Comparison of ENCODE assay signal across 8 mouse cellular contexts in the genomic region with DNA sequence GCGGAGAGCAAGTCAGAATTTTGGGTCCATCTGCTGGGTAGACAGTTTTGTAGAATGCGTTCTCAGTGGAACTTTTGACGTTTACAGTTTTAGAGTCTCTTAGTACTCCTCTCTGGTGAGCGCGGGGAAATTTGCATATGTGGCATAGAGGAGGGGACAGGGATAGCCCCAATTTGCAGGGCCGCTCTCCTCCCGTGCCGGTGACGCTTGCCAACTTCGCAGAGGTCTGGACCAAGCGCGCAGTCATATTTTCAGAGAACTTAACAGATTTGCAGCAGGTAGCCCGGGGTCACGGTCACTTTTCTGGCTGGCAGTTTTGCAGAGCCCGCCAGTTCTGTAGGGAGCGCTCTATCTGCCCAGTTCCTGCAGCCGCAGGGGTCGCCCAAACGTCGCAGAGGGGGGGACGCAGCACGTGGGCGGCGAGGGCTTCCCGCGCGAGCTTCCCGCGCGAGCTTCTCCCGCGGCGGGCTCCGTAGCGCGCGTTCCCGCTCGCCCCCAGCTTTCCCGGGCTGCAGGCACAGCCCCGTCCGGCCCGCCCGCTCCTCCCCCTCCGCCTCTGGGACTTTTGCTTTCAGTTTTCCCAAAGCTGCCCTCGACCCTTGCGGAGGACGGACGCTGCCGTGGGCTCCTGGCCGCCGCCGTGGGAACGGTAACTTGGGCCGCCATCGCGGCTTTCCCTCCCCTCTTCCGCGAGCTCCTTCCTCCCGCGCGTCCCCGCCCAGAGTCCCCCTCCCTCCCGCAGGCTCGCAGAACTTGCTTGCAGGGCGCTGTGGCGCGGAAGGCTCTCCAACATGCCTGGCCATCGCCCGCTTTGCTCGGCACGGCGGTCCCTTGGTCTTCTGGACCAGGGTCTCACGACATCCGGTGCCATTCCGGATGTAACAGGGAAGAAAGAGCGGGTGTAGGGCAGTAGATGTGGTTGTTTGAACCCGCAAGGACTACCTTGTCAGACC. TPM values are rescaled to one million over a fixed set of nuclear protein-coding genes. Genes with fewer than 3 reads are reported as not detected.
DNase-seq lines count a peak whose midpoint lies in the region; ATAC-seq and TF ChIP-seq lines count a peak whose summit lies in the region.

A gene (plus strand): TSS at position 461 of the 953 bp plus-strand sequence.

- TF ChIP-seq POLR2A in myocyte (IDR thresholded peaks at IDR 0.05; ENCODE audit: insufficient read length, low read depth): peak; percentile 49

- H3K27me3 ChIP-seq in intestine, postnatal 0 days (replicated peaks; ENCODE audit: control insufficient read depth, insufficient read depth, low read length): no peaks in the 10 kb centered on the region
- no peaks in the 10 kb centered on the region; the same call in 1 of the 2 replicates for H3K27me3 ChIP-seq in liver, embryonic 11.5 days (replicated peaks; ENCODE audit: control insufficient read depth, insufficient read depth, low read length)
- no peaks in the 10 kb centered on the region for H3K27me3 ChIP-seq in myocyte (ENCODE audit: control insufficient read depth, insufficient read depth, insufficient read length)

- H3K4me2 ChIP-seq in intestine, postnatal 0 days (replicated peaks; ENCODE audit: low read depth): peak within 1 kb of the TSS; percentile 80
- H3K4me2 ChIP-seq in liver, embryonic 11.5 days: peak within 1 kb of the TSS; percentile 91
- peak within 1 kb of the TSS; percentile 77 for H3K4me2 ChIP-seq in myocyte (ENCODE audit: low read depth)

- no peak for TF ChIP-seq CTCF in intestine, postnatal 0 days (IDR thresholded peaks at IDR 0.05; ENCODE audit: low read depth)

- no peaks in the 10 kb centered on the region for H3K79me2 ChIP-seq in myocyte (ENCODE audit: control insufficient read depth, insufficient read depth)

- no peaks in the 10 kb centered on the region for H3K36me3 ChIP-seq in intestine, postnatal 0 days (ENCODE audit: control insufficient read depth, insufficient read depth)
- 0 out of 2 replicates have a peak, but pooled peaks cover 2% of the 10 kb centered on the region for H3K36me3 ChIP-seq in liver, embryonic 11.5 days (ENCODE audit: control insufficient read depth, insufficient read depth, low read length)
- no peaks in the 10 kb centered on the region for H3K36me3 ChIP-seq in myocyte (ENCODE audit: control insufficient read depth, insufficient read depth)

- no peak within 1 kb of the TSS for H3ac ChIP-seq in myocyte (ENCODE audit: control insufficient read depth, insufficient read length)

- H3K4me1 ChIP-seq in intestine, postnatal 0 days (replicated peaks; ENCODE audit: control insufficient read depth, insufficient read depth, low read length): 0 out of 2 replicates have a peak, but pooled peaks cover 11% of the 10 kb centered on the region
- H3K4me1 ChIP-seq in liver, embryonic 11.5 days (replicated peaks; ENCODE audit: control insufficient read depth, insufficient read depth, low read length): peaks cover 53% of the 10 kb centered on the region

- WGBS in intestine, postnatal 0 days: 1% methylated on average over 77 of the region's 78 CpGs
- WGBS in liver, embryonic 11.5 days: 1% methylated on average over 77 of the region's 78 CpGs

- peak within 1 kb of the TSS; percentile 66 for H3K4me3 ChIP-seq in intestine, postnatal 0 days (ENCODE audit: low read depth, low read length)
- peak within 1 kb of the TSS; percentile 63 for H3K4me3 ChIP-seq in liver, embryonic 11.5 days (ENCODE audit: low read depth, low read length)
- H3K4me3 ChIP-seq in myocyte: peak within 1 kb of the TSS; percentile 34

- H3K9ac ChIP-seq in intestine, postnatal 0 days (ENCODE audit: low read depth, low read length): peak within 1 kb of the TSS; percentile 72
- peak within 1 kb of the TSS; percentile 80 for H3K9ac ChIP-seq in liver, embryonic 11.5 days (ENCODE audit: low read depth, low read length)

- DNase-seq in left cerebral cortex, adult 18-20 months (ENCODE audit: low spot score in 2 of 2): peak; percentile 51 to 52
- DNase-seq in left cerebral cortex, adult 11 months (ENCODE audit: low spot score): no peak
- DNase-seq in embryo, embryonic 11.5 days (ENCODE audit: low read depth, low spot score): peak; percentile 41
- DNase-seq in liver, embryonic 11.5 days (ENCODE audit: low spot score): peak; percentile 80
- peak; percentile 75 to 88 for DNase-seq in spleen, postnatal 4 days (ENCODE audit: low spot score in 2 of 2)

- H3K9me3 ChIP-seq in intestine, postnatal 0 days (ENCODE audit: control insufficient read depth): no peaks in the 10 kb centered on the region
- H3K9me3 ChIP-seq in liver, embryonic 11.5 days (ENCODE audit: control insufficient read depth, low read length): no peaks in the 10 kb centered on the region

- ATAC-seq in granulocyte monocyte progenitor cell, adult 5-6 weeks (replicated peaks; ENCODE audit: poor library complexity, severe bottlenecking): peak; percentile 44
- peak; percentile 34 for ATAC-seq in intestine, postnatal 0 days
- ATAC-seq in liver, embryonic 11.5 days (replicated peaks; ENCODE audit: low FRiP score): peak; percentile 59

- peak within 1 kb of the TSS; percentile 96 for H3K27ac ChIP-seq in intestine, postnatal 0 days (ENCODE audit: low read depth, low read length)
- peak within 1 kb of the TSS; percentile 66 for H3K27ac ChIP-seq in liver, embryonic 11.5 days (ENCODE audit: low read depth, low read length)

TF ChIP-seq in myocyte, 11 proteins besides CTCF, POLR2A, EP300 and RAD21:
- TF ChIP-seq CEBPB (IDR thresholded peaks at IDR 0.05; ENCODE audit: insufficient read depth, poor library complexity, severe bottlenecking): no peak
- TF ChIP-seq E2F4 (IDR thresholded peaks at IDR 0.05; ENCODE audit: insufficient read depth): no peak
- no peak for TF ChIP-seq SRF (IDR thresholded peaks at IDR 0.05; ENCODE audit: control insufficient read depth, insufficient read length, low read depth)
- TF ChIP-seq POLR2AphosphoS2 (IDR thresholded peaks at IDR 0.05; ENCODE audit: insufficient read length, low read depth): no peak
- no peak for TF ChIP-seq MYOD1 (IDR thresholded peaks at IDR 0.05; ENCODE audit: control insufficient read depth in 1 of 3, insufficient read length in 2 of 3, low read depth in 2 of 3)
- no peak for TF ChIP-seq TCF3 (IDR thresholded peaks at IDR 0.05; ENCODE audit: insufficient read length, low read depth)
- no peak for TF ChIP-seq MYOG (IDR thresholded peaks at IDR 0.05; ENCODE audit: control insufficient read depth in 1 of 3, insufficient read depth in 1 of 3, insufficient read length in 2 of 3, low read depth in 2 of 3)
- no peak for TF ChIP-seq REST (IDR thresholded peaks at IDR 0.05; ENCODE audit: insufficient read depth, insufficient read length)
- TF ChIP-seq TCF12 (IDR thresholded peaks at IDR 0.05; ENCODE audit: insufficient read depth, poor library complexity, severe bottlenecking): no peak
- TF ChIP-seq MAX (IDR thresholded peaks at IDR 0.05; ENCODE audit: low read depth): no peak
- no peak for TF ChIP-seq USF1 (IDR thresholded peaks at IDR 0.05; ENCODE audit: low read depth)

RNA-seq across cellular contexts. Expression of the gene that starts here (rescaled TPM):
- 1 to 10 TPM; 2.9 to 3.1 TPM for total RNA-seq in left cerebral cortex, adult 18-20 months (2021)
- total RNA-seq in granulocyte monocyte progenitor cell, adult 5-6 weeks (2014; fragmentation: Nextera tagmentation): 72.3 and 86.7 TPM in 2 replicates
- total RNA-seq in granulocyte monocyte progenitor cell, adult 5-6 weeks (2017): 42.4 and 43.4 TPM in 2 replicates
- polyA plus RNA-seq in intestine, postnatal 0 days (2015; fragmentation: Nextera tagmentation; extraction: Ambion mirVana): 51.6 and 55.6 TPM in 2 replicates
- polyA plus RNA-seq in liver, embryonic 11.5 days (2014; fragmentation: Nextera tagmentation; extraction: Ambion mirVana): 23.9 and 26.4 TPM in 2 replicates
- 6.6 TPM for polyA plus RNA-seq in myocyte (2012; fragmentation: generic; extraction: Trizol)

Comparison
In these comparisons a context has a peak if more than half of its experiments do, and no peak if none do; other contexts are left out.
1. RNA of the gene that starts here (total RNA-seq): 42.4 to 86.7 TPM in granulocyte monocyte progenitor cell, adult 5-6 weeks; 2.9 to 3.1 TPM in left cerebral cortex, adult 18-20 months; every median in the first group is over 10 times any median in the second.
2. Peak in every context shown above with its lines, with median percentiles within 50 percentile points of each other: ATAC-seq, H3K4me2 ChIP-seq and H3K4me3 ChIP-seq.